Mouse (Mus musculus): Measurements from ENCODE around the gene Hlcs.

GRCm38 (mm10) chr16:94201387-94201786 is 112.0 kb downstream of the Hlcs start:
- TF ChIP-seq CTCF (IDR thresholded peaks at IDR 0.05; ENCODE audit: low read depth), result no peak
- TF ChIP-seq EP300 (IDR thresholded peaks at IDR 0.05; ENCODE audit: low read depth), result no peak
